Mouse (Mus musculus) mature B cell (primary cell): ENCODE data around the gene Olfr1537.

Experiments
- in situ Hi-C: fragments of 300-500 bp; cut with MboI; formaldehyde crosslinking; loops from 2 replicates; pipeline ENCODE4 v1.14.3; 2019

Olfr1537 gene

GRCm38 (mm10) chr9:39249894-39250293, at the start of gene Olfr1537:
Olfr1537 (minus strand) TSS chr9:39249994.
- in situ Hi-C loops: no loop called here

GRCm38 (mm10) chr9:39287136-39287535, 37.3 kb upstream of the Olfr1537 start:
- in situ Hi-C loops: no loop called here

GRCm38 (mm10) chr9:39276718-39277117, 26.9 kb upstream of the Olfr1537 start, which contains the start of gene Olfr945:
Olfr945 (minus strand) TSS chr9:39276818.
- in situ Hi-C loops: no loop called here

- in situ Hi-C loops: no loop called here
Observed at GRCm38 (mm10) chr9:39201620-39202019, 48.2 kb downstream of the Olfr1537 start, which contains the start of gene Olfr944. Olfr944 (plus strand) TSS chr9:39201920.
